Comparison of ENCODE assay signal across 24 mouse cellular contexts in the genomic region with DNA sequence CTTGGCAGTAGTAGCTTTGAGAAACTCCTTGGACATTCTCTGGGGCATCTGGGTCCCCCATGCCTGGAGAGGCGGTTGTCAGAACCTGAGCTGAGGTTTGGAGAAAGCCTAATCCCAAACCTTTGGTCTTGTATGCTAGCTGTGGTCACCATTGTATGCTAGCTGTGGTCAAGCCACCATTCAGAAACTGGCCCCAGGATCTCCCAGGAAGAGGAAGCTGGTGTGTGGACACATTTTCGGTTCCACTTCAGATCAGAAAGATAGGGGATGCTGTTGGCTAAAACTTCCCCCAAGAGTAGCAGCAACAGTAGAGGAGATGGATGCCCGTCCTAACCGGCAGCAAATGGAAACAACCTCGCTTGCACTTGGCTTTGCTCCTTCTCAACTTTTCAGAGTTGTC.
DNase-seq lines count a peak whose midpoint lies in the region; ATAC-seq and TF ChIP-seq lines count a peak whose summit lies in the region.
"Had no signal": no experiment of that assay in that cellular context is flagged by ENCODE, and none has a peak within 500 bp of the region (broad histone marks: within the 10 kb centered on the region; RNA-seq: fewer than 3 reads in every experiment).

No protein-coding gene starts in this region.

- ATAC-seq in forebrain, postnatal 0 days: no peak
- no peak for ATAC-seq in forebrain, embryonic 13.5 days
- no peak for ATAC-seq in liver, embryonic 11.5 days (replicated peaks; ENCODE audit: low FRiP score)
- ATAC-seq in neural tube, embryonic 13.5 days (ENCODE audit: low read depth): no peak
- no peak for ATAC-seq in cerebellum, adult (ENCODE audit: insufficient number of reproducible peaks, low FRiP score, low TSS enrichment)
- ATAC-seq: activated CD4-positive, CD25-positive, alpha-beta regulatory T cell, adult 4 months; forebrain, embryonic 14.5 days had no signal

- H3K27ac ChIP-seq in forebrain, postnatal 0 days (ENCODE audit: low read depth, low read length): no peak overlapping the region
- no peak overlapping the region for H3K27ac ChIP-seq in forebrain, embryonic 13.5 days
- H3K27ac ChIP-seq in liver, adult 2 months (replicated peaks; ENCODE audit: insufficient read depth, low read depth, low read length): no peak overlapping the region
- no peak overlapping the region for H3K27ac ChIP-seq in liver, embryonic 11.5 days (ENCODE audit: low read depth, low read length)
- H3K27ac ChIP-seq in neural tube, embryonic 13.5 days (replicated peaks): peak overlapping the region; percentile 24; the same call in 1 of the 2 replicates
- H3K27ac ChIP-seq: forebrain, embryonic 10.5 days; heart, adult 2 months; heart, embryonic 10.5 days; heart, embryonic 13.5 days; hindbrain, embryonic 12.5 days; hindbrain, embryonic 15.5 days had no signal

- H3K36me3 ChIP-seq in forebrain, postnatal 0 days (ENCODE audit: insufficient read depth): no peaks in the 10 kb centered on the region
- no peaks in the 10 kb centered on the region for H3K36me3 ChIP-seq in forebrain, embryonic 13.5 days (ENCODE audit: poor library complexity, severe bottlenecking)
- no peaks in the 10 kb centered on the region for H3K36me3 ChIP-seq in liver, adult 2 months (ENCODE audit: control insufficient read depth, insufficient read depth, low read length)
- no peaks in the 10 kb centered on the region for H3K36me3 ChIP-seq in liver, embryonic 11.5 days (ENCODE audit: control insufficient read depth, insufficient read depth, low read length)
- no peaks in the 10 kb centered on the region for H3K36me3 ChIP-seq in neural tube, embryonic 13.5 days
- H3K36me3 ChIP-seq: forebrain, embryonic 10.5 days; heart, embryonic 10.5 days; heart, embryonic 13.5 days; hindbrain, embryonic 12.5 days; hindbrain, embryonic 15.5 days had no signal

- no peaks in the 10 kb centered on the region for H3K9me3 ChIP-seq in forebrain, postnatal 0 days (ENCODE audit: low read length)
- no peaks in the 10 kb centered on the region for H3K9me3 ChIP-seq in forebrain, embryonic 13.5 days (replicated peaks)
- no peaks in the 10 kb centered on the region for H3K9me3 ChIP-seq in liver, embryonic 11.5 days (ENCODE audit: control insufficient read depth, low read length)
- H3K9me3 ChIP-seq in neural tube, embryonic 13.5 days: no peaks in the 10 kb centered on the region
- H3K9me3 ChIP-seq: forebrain, embryonic 10.5 days; heart, embryonic 10.5 days; heart, embryonic 13.5 days; hindbrain, embryonic 12.5 days; hindbrain, embryonic 15.5 days had no signal

- DNase-seq in forebrain, postnatal 0 days: no peak
- peak; percentile 1 for DNase-seq in liver, adult 2 months (ENCODE audit: extremely low read depth, low read depth, low spot score)
- no peak for DNase-seq in liver, embryonic 11.5 days (ENCODE audit: low spot score)
- no peak for DNase-seq in neural tube, embryonic 10.5 days (ENCODE audit: extremely low spot score, low spot score)
- DNase-seq in kidney, postnatal 10 days: no peak
- DNase-seq: adrenal gland, adult 8-10 months; adrenal gland, postnatal 25 days; cerebellum, adult 18-20 months; cerebellum, adult 9-10 months; cerebellum, postnatal 14 days; gastrocnemius, postnatal 25 days; heart, adult 2 months; heart, postnatal 14 days; heart, postnatal 4 days had no signal

- no peaks in the 10 kb centered on the region for H3K79me2 ChIP-seq in liver, adult 2 months (ENCODE audit: control insufficient read depth, insufficient read depth, low read length)

- H3K9ac ChIP-seq in forebrain, postnatal 0 days: no peak overlapping the region
- H3K9ac ChIP-seq in forebrain, embryonic 13.5 days: no peak overlapping the region
- H3K9ac ChIP-seq in liver, adult 2 months (ENCODE audit: low read depth, low read length): no peak overlapping the region
- no peak overlapping the region for H3K9ac ChIP-seq in liver, embryonic 11.5 days (ENCODE audit: low read depth, low read length)
- no peak overlapping the region for H3K9ac ChIP-seq in neural tube, embryonic 13.5 days
- H3K9ac ChIP-seq: heart, embryonic 13.5 days; hindbrain, embryonic 12.5 days; hindbrain, embryonic 15.5 days had no signal

- H3K4me2 ChIP-seq in forebrain, postnatal 0 days (ENCODE audit: low read depth): no peak overlapping the region
- H3K4me2 ChIP-seq in forebrain, embryonic 13.5 days: no peak overlapping the region
- no peak overlapping the region for H3K4me2 ChIP-seq in liver, embryonic 11.5 days
- no peak overlapping the region for H3K4me2 ChIP-seq in neural tube, embryonic 13.5 days
- H3K4me2 ChIP-seq: heart, embryonic 13.5 days; hindbrain, embryonic 12.5 days; hindbrain, embryonic 15.5 days had no signal

- WGBS in forebrain, postnatal 0 days: 80% methylated on average over 5 of the region's 5 CpGs
- 85% methylated on average over 5 of the region's 5 CpGs for WGBS in forebrain, embryonic 13.5 days
- WGBS in liver, adult 2 months: 66% methylated on average over 5 of the region's 5 CpGs
- 65% methylated on average over 5 of the region's 5 CpGs for WGBS in liver, embryonic 11.5 days
- WGBS in neural tube, embryonic 13.5 days: 80% methylated on average over 5 of the region's 5 CpGs

- TF ChIP-seq POLR2A in liver, adult 2 months (IDR thresholded peaks at IDR 0.05; ENCODE audit: extremely low read depth, insufficient read depth, low read length): no peak

- TF ChIP-seq CTCF in forebrain, postnatal 0 days (IDR thresholded peaks at IDR 0.05; ENCODE audit: low read depth): peak; percentile 27; the same call in 1 of the 2 replicates
- TF ChIP-seq CTCF in liver, adult 2 months (IDR thresholded peaks at IDR 0.05; ENCODE audit: low read depth, low read length): no peak

- no peak overlapping the region for H3K4me3 ChIP-seq in forebrain, postnatal 0 days (ENCODE audit: low read depth, low read length)
- no peak overlapping the region for H3K4me3 ChIP-seq in forebrain, embryonic 13.5 days
- no peak overlapping the region for H3K4me3 ChIP-seq in liver, adult 2 months (ENCODE audit: insufficient read depth, low read depth, low read length)
- no peak overlapping the region for H3K4me3 ChIP-seq in liver, embryonic 11.5 days (ENCODE audit: low read depth, low read length)
- no peak overlapping the region for H3K4me3 ChIP-seq in neural tube, embryonic 13.5 days
- H3K4me3 ChIP-seq: forebrain, embryonic 10.5 days; heart, adult 2 months; heart, embryonic 10.5 days; heart, embryonic 13.5 days; hindbrain, embryonic 12.5 days; hindbrain, embryonic 15.5 days had no signal

- peaks cover 11% of the 10 kb centered on the region for H3K27me3 ChIP-seq in forebrain, postnatal 0 days (ENCODE audit: insufficient read depth, low read length)
- H3K27me3 ChIP-seq in forebrain, embryonic 13.5 days: peaks cover 51% of the 10 kb centered on the region
- peaks cover 8% of the 10 kb centered on the region for H3K27me3 ChIP-seq in liver, adult 2 months (ENCODE audit: control insufficient read depth, insufficient read depth, low read length)
- peaks cover 45% of the 10 kb centered on the region for H3K27me3 ChIP-seq in liver, embryonic 11.5 days (replicated peaks; ENCODE audit: control insufficient read depth, insufficient read depth, low read length)
- H3K27me3 ChIP-seq in neural tube, embryonic 13.5 days: peaks cover 38% of the 10 kb centered on the region

- peaks cover 10% of the 10 kb centered on the region; the same call in 1 of the 2 replicates for H3K4me1 ChIP-seq in forebrain, postnatal 0 days (ENCODE audit: insufficient read depth)
- H3K4me1 ChIP-seq in forebrain, embryonic 13.5 days: peaks cover 42% of the 10 kb centered on the region
- H3K4me1 ChIP-seq in liver, adult 2 months (ENCODE audit: control insufficient read depth, insufficient read depth, low read length): no peaks in the 10 kb centered on the region
- no peaks in the 10 kb centered on the region for H3K4me1 ChIP-seq in liver, embryonic 11.5 days (replicated peaks; ENCODE audit: control insufficient read depth, insufficient read depth, low read length)
- peaks cover 81% of the 10 kb centered on the region for H3K4me1 ChIP-seq in neural tube, embryonic 13.5 days (replicated peaks)
- H3K4me1 ChIP-seq: heart, embryonic 13.5 days had no signal
